Mouse (Mus musculus): ENCODE results near the gene Rpl24.
A peak's percentile ranks its signal among the peaks of the same experiment; 100 is the strongest.
"Not testable (repeated sequence)": the region's sequence is repeated elsewhere in the genome, so short reads cannot be mapped to it uniquely, and the experiment has no call there.

Gene Rpl24

GRCm38 (mm10) chr16:55966212-55966871, at the start of gene Rpl24:
Gene Rpl24 (plus strand): TSS chr16:55966275.
- peak; percentile 84 to 89 for DNase-seq

DNA sequence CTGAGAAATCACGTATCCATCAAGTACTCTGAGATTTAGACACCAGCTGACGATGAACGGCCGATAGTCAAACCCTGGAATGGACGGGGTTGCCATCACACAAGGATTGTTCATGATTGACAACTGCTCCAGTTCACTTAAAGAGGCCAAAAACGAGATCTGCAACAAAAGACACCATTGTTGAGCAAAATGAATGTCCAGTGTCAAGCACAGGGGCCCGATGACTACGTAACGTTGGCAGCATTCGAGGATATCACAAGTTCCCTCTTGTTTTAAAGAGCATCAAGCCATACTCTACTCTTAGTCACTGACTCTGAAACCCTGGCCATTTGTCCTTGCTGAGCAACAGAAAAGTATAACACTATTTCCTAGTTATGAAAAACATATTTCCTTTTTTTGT, 44.0 kb upstream of the Rpl24 start:
- no peak for DNase-seq

GRCm38 (mm10) chr16:55924010-55924409, 42.1 kb upstream of the Rpl24 start:
- DNase-seq = no peak

DNA sequence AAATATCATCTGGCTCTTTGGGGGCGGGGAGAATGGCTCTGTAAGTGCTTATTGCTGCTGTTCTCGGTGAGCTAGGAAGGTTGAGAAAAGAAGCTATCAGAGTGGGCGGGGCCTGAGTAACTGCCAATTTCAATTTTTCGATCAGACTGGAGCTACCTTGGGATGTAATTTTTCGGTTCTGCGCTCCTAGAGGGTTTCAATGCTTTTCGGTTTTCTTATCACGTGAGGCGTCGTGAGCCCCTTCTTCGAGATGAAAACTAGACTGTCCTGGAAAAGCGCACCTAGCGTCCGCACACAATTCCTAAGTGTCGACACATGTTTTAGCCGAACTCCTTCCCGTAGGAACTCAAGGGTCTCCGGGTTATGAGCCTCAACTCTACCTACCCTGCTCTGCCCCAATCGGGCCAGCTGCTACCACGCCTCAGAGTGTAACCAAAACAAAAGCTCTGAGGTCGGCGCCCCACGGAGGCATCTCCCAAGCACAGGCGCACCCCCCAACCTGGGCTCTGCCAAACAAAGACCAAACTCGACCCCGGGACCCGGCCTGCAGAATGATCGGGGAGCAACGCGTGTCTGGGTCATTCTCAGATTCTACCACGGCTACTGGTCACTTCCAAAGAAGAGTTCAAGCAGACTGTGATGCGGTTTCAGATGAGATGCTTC, 32.3 kb upstream of the Rpl24 start:
- peak; percentile 63 to 70 for DNase-seq

- peak; percentile 92 to 95 for DNase-seq
Observed at GRCm38 (mm10) chr16:55934453-55935037, 31.5 kb upstream of the Rpl24 start, which contains the start of gene Cep97. Gene Cep97 (minus strand): TSS chr16:55934855.

GRCm38 (mm10) chr16:55938761-55939160, 27.3 kb upstream of the Rpl24 start:
- no peak for DNase-seq

DNA sequence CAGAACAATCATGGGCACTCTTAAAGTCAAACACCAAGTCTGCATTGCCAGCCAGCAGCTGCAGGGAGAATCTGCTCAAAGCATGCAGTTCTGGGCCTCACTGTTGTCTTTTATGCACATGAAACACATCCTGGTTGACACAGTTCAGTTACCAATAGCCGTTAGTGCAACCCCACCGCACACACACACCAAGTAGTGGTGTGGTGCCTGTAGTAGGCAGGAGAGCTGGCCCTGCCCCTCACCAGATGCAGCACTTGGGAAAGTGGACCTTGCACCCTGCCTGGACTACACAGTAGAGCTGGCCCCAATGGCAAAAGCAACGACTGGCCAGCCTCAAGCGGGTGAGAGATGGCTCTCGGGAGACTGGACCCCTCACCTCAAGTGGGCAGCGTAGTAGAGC, 26.4 kb upstream of the Rpl24 start:
- DNase-seq = peak; percentile 31 to 53

DNA sequence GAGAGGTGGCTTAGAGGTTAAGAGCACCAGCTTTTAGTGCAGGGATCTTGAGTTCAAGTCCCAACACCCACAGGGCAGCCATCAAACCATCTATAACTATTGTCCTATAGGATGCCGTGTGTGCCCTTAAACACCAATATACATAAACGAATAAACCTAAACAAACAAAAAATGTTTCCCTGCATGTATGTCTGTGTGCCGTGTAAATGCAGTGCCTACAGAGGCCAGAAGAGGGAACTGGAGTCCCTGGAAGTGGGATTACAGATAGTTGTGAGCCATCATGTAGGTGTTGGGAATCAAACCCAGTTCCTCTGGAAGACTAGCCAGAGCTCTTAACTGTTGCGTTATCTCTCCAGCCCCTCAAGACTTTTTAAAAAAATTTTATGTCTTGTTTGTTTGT, 25.3 kb upstream of the Rpl24 start:
- no peak for DNase-seq

DNA sequence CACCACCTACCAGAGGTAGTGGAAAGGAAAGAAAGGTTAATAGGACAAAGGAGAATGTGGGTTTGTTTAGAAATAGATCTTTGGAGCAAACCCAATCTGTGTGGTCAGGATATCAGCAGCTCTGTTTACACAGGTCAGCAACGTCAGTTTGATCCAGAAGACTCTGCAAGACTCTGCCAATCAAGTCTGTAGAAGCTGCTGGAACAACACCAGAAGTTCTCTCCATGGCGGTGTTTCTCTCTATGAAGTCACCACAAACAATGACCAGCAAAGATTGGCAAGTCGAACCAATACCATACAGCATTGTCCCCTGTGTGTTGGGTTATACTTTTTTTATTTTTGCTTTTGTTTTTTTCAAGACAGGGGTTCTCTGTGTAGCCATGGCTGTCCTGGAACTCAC, 18.8 kb upstream of the Rpl24 start:
- DNase-seq = peak in 1 of 2 experiments; percentile 2

DNA sequence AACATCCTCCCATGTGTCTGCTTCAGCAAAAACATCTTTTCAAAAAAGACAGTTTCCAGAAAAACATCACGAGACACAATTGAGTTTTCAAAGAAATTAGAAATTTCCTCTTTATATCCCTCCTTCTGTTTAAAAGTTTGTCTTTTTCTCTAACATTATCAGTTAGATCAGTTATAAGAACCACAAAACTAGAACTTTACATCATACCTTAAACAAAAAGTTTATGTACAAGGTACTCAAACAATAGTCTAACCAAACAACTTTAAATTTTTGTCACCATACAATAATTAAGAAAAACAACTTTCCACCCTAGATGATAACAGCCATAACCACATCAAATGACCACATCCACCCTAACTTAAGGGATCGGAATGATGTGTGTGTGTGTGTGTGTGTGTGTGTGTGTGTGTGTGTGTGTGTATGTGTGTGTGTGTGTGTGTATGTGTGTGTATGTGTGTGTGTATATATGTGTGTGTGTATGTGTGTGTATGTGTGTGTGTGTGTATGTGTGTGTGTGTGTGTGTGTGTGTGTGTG, 18.1 kb upstream of the Rpl24 start:
- peak in 1 of 2 experiments; percentile 2 for DNase-seq

GRCm38 (mm10) chr16:55948963-55949362, 17.1 kb upstream of the Rpl24 start:
- DNase-seq = peak; percentile 81 to 94

DNA sequence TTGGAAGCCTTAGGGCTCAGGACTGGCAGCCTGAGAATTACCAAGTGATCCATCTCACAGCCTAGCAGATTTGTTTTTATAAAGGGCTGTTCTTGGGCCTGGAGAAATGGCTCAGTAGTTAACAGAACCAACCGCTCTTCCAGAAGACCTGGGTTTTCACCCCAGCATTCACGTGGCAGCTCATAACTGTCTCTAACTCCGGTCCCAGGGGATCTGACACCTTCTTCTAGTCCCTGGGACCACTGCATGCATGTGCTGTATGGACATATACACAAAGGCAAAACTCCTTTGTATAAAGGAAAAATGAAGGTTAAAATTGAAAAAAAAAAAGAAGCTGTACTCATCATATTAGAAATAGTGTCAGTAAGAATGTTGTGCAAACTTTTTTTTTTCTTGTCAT, 15.6 kb upstream of the Rpl24 start:
- DNase-seq = peak in 1 of 2 experiments; percentile 17

- peak; percentile 25 to 61 for DNase-seq
Observed at GRCm38 (mm10) chr16:55950946-55951678, 15.0 kb upstream of the Rpl24 start.

DNA sequence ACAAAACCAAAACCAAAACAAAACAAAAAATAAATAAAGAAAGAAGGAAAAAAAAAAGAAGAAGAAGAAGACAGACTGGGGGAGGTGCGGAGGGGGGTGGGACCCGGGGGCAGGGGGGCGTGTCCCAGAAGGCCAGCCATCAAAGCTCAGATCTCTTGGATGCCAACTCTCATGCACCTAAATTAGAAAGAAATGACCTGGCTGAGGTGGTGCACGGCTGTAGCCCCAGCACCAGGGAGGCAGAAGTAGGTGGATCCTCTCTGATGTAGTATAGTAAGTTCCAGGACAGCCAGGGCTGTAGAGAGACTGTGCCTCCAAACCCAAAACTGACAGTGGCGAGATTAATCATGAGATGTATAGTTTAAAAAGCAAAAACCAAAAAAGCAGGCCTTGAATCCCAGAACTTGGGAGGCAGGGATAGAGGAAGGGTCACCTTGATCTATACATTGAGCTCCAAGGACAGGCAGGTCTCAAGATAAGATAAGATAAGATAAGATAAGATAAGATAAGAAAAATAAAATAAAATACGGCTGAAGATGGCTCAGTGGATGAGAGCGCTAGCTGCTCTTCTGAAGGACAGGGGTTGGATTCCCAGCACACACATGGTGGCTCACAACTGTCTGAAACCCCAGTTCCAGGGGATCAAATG, 14.3 kb upstream of the Rpl24 start:
- DNase-seq = peak in 1 of 2 experiments; percentile 2

DNA sequence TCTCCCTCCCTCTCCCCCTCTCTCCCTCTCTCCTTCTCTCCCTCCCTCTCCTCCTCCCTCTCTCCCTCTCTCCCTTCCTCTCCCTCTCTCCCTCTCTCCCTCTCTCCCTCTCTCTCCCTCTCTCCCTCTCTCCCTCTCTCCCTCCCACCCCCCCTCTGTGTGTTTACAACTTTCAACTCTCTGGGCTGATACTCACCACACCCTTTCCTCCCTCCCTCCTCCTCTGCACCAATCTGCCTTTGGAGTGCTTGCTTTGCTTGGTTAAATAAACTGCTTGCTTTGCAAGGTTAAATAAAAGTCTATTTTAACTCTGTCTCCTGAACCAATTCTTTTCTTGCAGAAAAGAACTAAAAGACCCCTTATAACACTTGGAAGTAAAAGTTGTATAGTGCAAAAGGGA, 13.3 kb upstream of the Rpl24 start:
- peak in 1 of 2 experiments; percentile 19 for DNase-seq

DNA sequence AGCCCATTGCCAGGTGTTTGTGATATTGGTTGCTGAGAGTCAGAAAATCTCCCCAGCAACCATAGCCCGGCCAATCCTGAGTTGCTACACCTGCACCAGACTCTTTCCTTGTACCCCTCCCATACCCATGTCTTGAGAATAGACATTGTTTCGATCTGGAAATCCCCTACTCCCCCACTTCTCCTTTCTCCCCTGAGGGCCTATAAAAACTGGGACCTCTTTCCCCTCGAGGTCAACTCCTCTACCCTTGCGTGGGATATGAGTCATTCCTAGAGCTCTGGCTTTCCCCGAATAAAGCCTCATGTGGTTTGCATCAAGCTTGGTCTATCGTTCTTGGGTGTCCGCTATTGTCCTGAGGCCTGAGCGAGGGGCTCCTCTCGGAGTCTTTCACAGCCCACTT, 11.9 kb upstream of the Rpl24 start:
- DNase-seq = not testable (repeated sequence)

DNA sequence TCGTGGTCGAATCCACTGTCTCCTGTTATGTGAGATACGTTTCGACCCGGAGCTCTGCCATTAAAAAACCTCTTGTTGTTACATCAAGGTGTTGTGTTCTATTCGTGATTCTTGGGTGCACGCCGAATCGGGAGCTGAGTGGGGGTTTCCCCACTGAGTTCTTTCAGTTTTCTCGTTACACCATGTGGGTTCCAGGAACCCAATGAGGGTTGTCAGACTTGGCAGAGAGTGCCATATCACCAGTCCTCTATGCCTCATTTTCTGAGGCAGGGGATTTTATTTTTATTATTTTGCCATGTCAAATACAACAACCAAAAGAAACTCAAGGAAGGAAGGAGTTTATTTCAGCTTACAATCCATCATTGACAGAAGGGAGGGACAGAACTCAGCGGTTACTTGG, 3.0 kb upstream of the Rpl24 start:
- DNase-seq = not testable (repeated sequence)

- DNase-seq = peak in 1 of 2 experiments; percentile 17
Observed at GRCm38 (mm10) chr16:55964126-55964949, 1.7 kb upstream of the Rpl24 start.

- no peak for DNase-seq
Observed at GRCm38 (mm10) chr16:55967221-55967620, 1.1 kb downstream of the Rpl24 start.

GRCm38 (mm10) chr16:55969147-55969546, 3.1 kb downstream of the Rpl24 start:
- DNase-seq = peak in 1 of 2 experiments; percentile 27

- DNase-seq = no peak
Observed at GRCm38 (mm10) chr16:55970416-55970815, 4.3 kb downstream of the Rpl24 start.
